ENCODE assay signal across 12 mouse cellular contexts in genomic region chr7:142019699-142020098, GRCm38 (mm10). TPM values are rescaled to one million over a fixed set of nuclear protein-coding genes. Genes with fewer than 3 reads are reported as not detected.
A peak's percentile ranks its signal among the peaks of the same experiment; 100 is the strongest.
DNase-seq lines count a peak whose midpoint lies in the region; ATAC-seq and TF ChIP-seq lines count a peak whose summit lies in the region.
"Had no signal": no experiment of that assay in that cellular context is flagged by ENCODE, and none has a peak within 500 bp of the region (broad histone marks: within the 10 kb centered on the region; RNA-seq: fewer than 3 reads in every experiment).

No protein-coding gene starts in this region.

- H3K4me1 ChIP-seq in lung, adult 2 months (ENCODE audit: control insufficient read depth, insufficient read depth, low read length) = peaks cover 21% of the 10 kb centered on the region
- peaks cover 24% of the 10 kb centered on the region; the same call in 1 of the 2 replicates for H3K4me1 ChIP-seq in intestine, embryonic 15.5 days (replicated peaks)

- peak; percentile 12 for DNase-seq in embryo, embryonic 11 days
- DNase-seq in embryo, embryonic 9.5 days (ENCODE audit: extremely low spot score) = no peak
- peak; percentile 34 for DNase-seq in lung, postnatal 25 days (ENCODE audit: low spot score)
- no peak for DNase-seq in lung, adult 2 months
- DNase-seq in B cell, adult 2 months = no peak
- no peak for DNase-seq in left cerebral cortex, postnatal 25 days (ENCODE audit: low spot score in 2 of 2)
- DNase-seq: gastrocnemius, postnatal 10 days; heart, postnatal 14 days; kidney, adult 18-20 months; left cerebral cortex, postnatal 4 days had no signal

- ATAC-seq in intestine, embryonic 15.5 days = 0 out of 2 replicates have a peak, but pooled peaks have one; percentile 18
- ATAC-seq in megakaryocyte-erythroid progenitor cell, adult 5-6 weeks (replicated peaks; ENCODE audit: low FRiP score, low TSS enrichment, poor library complexity, severe bottlenecking) = peak; percentile 88

- no peak overlapping the region for H3K4me2 ChIP-seq in intestine, embryonic 15.5 days (replicated peaks)

- TF ChIP-seq CTCF in lung, adult 2 months (IDR thresholded peaks at IDR 0.05; ENCODE audit: insufficient read depth, low read length) = no peak; the same call in 1 of the 2 replicates

- no peak overlapping the region for H3K4me3 ChIP-seq in lung, adult 2 months (replicated peaks; ENCODE audit: extremely low read depth, low read depth, low read length)
- no peak overlapping the region for H3K4me3 ChIP-seq in intestine, embryonic 15.5 days (replicated peaks)

- no peak overlapping the region for H3K9ac ChIP-seq in intestine, embryonic 15.5 days

- WGBS in lung, adult 2 months = 50% methylated on average over 2 of the region's 2 CpGs
- 48% methylated on average over 2 of the region's 2 CpGs for WGBS in intestine, embryonic 15.5 days

- peaks cover 6% of the 10 kb centered on the region for H3K36me3 ChIP-seq in intestine, embryonic 15.5 days

- TF ChIP-seq POLR2A in lung, adult 2 months (IDR thresholded peaks at IDR 0.05; ENCODE audit: borderline replicate concordance, extremely low read depth, low read depth, low read length) = no peak

- H3K27ac ChIP-seq in intestine, embryonic 15.5 days = no peak overlapping the region

- no peaks in the 10 kb centered on the region for H3K27me3 ChIP-seq in intestine, embryonic 15.5 days (replicated peaks)

- no peaks in the 10 kb centered on the region for H3K9me3 ChIP-seq in intestine, embryonic 15.5 days

- intact Hi-C loops in left cerebral cortex, postnatal 25 days (cut with DNase I) = loop anchor here (10.0 kb wide), 1 partner anchor 235 kb away; the partner anchor contains the start of gene Gm2431

RNA-seq across cellular contexts. Expression of gene Mob2, which starts 41.2 kb away (rescaled TPM):
- polyA plus RNA-seq in lung, adult 2 months (2012; rRNA removed) = 40.6 and 54.0 TPM in 2 replicates
- polyA plus RNA-seq in intestine, embryonic 15.5 days (2015; fragmentation: Nextera tagmentation; extraction: Ambion mirVana) = 57.8 and 61.8 TPM in 2 replicates
- 39.5 and 41.5 TPM in 2 replicates for total RNA-seq in megakaryocyte-erythroid progenitor cell, adult 5-6 weeks (2014; fragmentation: Nextera tagmentation)
- 36.2 and 37.3 TPM in 2 replicates for total RNA-seq in megakaryocyte-erythroid progenitor cell, adult 5-6 weeks (2017)
- total RNA-seq in left cerebral cortex, postnatal 25 days (2021) = 10 to 100 TPM; 33.7 to 37.8 TPM

Comparison
In these comparisons a context has a peak if more than half of its experiments do, and no peak if none do; other contexts are left out.
1. DNase-seq: peak in embryo, embryonic 11 days (single experiment) and lung, postnatal 25 days (single experiment); none in embryo, embryonic 9.5 days (single experiment), lung, adult 2 months (single experiment), B cell, adult 2 months (0 of 2) and left cerebral cortex, postnatal 25 days (0 of 2).